Mouse (Mus musculus) kidney, adult 18-20 months (tissue): ENCODE measurements around the gene Zc3h15.
A peak's percentile ranks its signal among the peaks of the same experiment; 100 is the strongest.
"Not testable (repeated sequence)": the region's sequence is repeated elsewhere in the genome, so short reads cannot be mapped to it uniquely, and the experiment has no call there.

Source experiments
- DNase-seq: peaks from one replicate; pipeline ENCODE4 v3.0.0; 2021

The Zc3h15 gene

DNA sequence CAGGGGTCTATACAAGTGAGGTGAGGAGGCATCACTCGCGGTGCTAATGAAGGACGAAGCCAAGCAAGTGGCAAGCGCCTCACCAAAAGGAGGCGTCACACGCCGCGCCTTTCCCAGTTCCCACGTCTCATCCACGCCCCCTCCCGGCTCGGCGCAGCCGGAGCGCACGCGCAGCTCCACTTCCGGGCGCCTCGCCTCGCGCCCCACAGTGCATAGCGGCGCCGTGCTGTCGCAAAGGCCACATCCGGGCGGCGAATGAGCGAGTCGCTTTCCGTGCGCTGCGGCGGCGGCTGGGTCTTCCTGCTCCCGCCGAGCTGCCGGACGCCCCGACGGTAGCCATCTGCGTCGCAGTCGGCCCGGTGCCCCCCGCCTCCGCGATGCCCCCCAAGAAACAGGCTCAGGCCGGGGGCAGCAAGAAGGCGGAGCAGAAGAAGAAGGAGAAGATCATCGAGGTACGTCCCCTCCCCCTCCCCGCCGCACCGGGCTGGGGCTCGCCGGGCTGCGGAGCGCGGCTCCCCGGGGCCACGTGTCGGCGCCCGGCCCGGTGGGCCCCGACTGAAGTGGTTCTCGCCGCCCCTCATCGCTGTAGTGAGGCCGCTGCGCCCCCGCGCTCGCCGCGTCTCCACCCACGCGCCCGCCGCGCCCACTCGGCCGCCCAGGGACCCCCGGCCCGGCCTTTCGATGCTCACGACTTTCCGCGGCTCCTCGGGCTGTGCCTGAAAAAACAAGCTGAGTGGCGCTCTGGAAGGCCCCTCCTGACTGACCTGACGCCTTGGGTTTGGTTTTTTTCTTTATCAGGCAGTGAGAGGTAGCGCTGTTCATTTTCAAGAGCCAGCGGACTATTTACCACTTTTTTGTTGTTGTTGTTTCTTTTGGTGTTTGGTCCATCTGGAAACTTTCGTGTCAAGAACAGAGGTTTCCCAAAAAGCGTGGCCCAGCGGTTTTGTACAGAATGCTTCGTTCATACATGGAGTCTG, at the start of gene Zc3h15:
TSS of gene Zc3h15 (plus strand) at position 160 of the 977 bp plus-strand sequence.
- DNase-seq: peak; percentile 93

DNA sequence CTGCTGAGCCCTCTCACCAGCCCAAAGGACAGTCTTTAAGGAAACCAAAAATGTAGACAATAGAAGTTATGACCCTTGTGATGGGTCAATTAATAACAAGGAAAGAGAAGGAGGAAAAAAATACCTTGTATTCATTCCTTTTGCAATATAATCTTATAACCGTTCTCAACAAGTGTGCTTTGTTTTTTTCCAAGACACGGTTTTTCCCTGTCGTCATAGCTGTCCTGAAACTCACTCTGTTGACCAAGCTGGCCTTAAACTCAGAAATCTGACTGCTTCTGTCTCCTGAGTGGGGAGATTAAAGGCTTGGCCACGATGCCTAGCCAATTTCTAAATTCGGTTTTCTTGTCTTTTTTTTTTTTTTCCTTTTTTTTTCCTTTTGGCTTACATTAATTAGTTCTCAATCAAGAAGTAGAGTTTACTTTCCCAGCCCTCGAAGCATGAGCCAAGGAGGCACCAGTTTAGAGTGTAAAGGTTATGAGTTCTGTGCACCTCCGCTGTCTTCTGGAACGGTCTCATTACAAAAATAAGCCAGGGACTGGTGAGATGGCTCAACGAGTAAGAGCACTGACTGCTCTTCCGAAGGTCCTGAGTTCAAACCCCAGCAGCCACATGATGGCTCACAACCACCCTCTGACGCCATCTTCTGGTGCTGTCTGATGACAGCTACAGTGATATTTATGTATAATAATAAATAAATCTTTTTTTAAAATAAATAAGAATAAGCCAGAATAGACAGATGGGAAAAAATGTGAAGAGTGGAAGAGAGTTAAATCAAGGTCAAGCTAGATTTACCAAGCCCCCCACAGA, 23.5 kb upstream of the Zc3h15 start:
- no peak for DNase-seq

DNA sequence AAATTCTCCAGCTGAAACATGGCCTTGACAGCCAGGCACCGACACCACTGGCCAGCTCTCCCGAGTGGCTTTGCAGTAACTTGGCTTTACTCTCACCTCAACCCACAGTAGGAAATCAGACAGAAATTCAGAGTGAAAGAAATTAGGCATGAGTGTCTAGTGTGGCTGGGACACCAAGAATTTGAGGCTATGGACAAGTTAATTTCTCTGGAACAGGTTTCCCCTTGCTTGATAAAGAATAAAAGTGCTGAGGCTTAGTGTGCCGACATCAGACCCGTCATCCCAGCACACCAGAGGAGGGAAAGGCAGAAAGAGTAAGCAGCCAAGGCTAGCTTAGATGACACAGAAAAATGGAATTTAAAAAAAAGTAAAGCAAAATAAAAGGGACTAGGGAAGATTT, 22.7 kb upstream of the Zc3h15 start:
- no peak for DNase-seq

DNA sequence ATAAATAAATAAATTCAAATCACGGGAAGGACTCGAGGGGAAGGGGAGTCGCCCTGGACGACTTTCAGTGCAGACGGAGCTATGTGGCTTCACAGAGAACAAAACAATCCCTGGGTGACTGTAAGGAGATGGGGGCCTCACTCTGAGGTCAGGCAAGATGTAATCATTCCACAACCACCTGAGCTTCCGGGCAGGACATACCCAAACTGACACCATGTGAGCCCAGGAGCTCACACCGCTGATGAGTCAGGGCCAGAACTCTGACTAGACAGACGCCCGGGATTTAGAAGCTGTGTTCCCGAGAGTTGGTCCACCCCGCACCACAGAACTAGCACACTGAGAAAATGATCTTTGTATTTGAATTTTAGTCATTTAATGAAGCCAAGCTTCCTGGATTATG, 21.4 kb upstream of the Zc3h15 start:
- DNase-seq: no peak

DNA sequence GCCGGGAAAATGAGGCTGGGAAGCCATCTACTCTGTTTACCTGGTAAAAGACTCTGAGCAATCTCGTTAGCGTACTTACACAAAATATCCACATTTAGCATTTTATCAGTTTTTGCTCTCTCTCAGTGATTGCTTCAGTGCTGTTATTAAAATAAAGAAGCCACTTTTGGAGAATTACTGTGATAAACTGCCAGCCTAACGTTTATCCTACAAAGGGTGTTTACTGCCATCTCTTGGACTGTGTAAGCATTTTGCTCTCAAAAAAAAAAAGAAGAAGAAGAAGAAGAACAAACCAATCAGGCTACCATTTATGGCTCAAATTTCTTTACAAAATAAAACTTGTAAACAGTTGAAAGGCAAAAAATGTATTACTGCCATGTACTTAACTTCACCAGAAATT, 20.2 kb upstream of the Zc3h15 start:
- DNase-seq: no peak

DNA sequence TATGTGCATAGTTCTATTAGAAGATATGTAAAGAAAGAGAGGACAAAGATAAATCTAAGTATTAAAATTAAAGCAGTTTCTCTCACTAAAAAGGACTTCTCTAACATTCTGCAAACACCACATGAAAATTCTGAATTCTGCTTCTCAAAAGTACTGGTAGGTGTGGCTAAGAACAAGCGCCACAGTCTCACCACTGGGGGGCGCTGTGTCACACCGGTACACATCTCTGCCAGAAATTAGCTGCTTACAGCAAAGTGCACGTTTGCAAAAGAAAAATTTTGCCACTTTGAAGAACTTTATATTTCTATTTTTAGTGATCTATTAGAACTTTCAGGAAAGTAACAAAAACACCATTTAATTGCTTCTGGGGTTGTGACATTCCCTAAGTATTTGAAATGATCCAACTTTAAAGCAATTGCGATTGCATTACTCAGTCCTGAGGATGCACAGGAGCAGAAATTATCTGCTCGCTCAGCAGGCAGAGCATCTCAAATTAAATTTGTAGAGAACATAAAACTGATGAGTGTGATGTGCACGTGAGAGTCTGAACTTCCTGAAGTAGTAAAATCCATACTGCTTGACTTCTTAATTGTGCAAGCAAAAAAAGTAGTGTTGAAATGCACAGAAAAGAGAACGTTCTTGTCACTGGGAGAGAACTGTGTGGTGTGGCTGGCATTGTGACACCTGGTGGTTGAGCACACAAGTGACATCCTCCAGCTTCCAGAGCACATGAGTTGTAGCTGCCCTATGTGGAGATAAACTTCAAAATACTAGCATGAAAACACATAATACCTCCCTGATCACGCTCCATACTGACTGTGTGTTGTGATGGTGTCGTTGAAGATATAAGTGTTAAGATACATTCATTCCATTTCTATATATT, 18.8 kb upstream of the Zc3h15 start:
- DNase-seq: peak; percentile 69

DNA sequence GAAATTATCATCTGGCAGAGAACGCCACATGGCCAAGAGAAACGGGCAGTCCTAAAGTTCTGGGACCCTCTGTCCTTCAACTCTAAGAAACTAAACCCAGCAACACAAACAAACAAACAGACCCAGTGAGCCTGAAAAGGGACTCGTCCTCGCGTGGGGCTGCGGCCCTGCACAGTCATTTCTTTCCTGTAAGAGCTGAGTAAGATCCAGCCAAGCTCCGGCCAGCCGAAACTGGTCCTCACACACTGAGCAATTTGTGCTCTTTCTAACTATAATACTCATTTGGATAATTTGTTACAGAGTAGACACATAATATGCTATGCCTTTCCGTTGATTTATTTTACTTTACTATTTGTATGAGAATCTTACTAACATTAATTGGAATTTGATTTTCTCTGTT, 17.4 kb upstream of the Zc3h15 start:
- DNase-seq: no peak

DNA sequence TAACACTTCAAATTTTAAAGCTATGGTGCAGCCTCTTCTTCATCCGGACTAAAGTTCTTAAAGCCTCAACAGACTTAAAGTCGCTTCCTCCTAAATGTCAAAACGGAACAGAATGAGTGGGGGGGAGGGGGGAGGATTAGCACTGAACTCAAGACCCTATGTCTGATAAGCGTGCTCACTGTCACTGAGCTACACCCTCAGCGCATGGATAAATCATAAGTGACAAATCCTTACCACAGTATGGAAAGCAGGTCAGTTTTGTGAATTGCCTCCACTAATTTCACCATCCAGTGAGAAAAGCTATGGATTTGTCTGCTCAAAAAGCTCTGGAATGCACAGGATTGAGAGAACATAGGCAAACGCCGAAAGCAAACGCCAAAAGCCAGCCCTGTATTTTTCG, 16.7 kb upstream of the Zc3h15 start:
- no peak for DNase-seq

DNA sequence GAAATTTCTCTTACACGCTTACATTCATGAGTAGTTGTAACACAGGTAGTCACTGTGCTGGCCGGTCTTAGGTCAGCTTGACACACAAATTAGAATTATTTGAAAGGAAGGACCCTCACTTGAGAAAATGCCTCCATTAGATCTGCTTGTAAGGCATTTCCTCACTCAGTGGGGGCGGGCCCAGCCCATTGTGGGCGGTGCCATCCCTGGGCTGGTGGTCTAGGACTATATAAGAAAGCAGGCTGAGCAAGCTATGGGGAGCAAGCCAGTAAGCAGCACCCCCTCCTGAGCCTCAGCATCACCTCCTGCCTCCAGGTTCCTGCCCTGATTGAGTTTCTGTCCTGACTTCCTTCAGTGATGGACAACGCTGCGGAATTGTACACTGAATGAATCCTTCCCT, 16.3 kb upstream of the Zc3h15 start:
- DNase-seq: no peak

DNA sequence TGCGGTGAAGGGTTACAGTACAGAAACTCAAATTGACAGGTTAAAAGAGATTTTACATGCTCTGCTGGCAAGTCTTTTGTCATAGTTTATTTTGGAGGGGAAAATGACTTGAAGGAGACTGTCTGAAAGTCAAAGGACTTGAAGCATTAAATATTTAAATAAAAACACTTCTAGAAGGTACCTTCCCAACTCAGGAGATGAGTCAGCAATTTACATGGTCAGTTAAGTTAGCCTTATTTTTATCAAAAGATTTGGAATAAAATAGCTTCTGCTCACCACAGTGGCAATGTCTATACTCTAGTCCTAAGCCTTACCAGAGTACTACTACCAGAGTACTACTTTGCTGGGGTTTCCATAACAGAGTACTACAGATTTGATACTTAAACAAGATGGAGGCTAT, 2.2 kb upstream of the Zc3h15 start:
- DNase-seq: no peak

DNA sequence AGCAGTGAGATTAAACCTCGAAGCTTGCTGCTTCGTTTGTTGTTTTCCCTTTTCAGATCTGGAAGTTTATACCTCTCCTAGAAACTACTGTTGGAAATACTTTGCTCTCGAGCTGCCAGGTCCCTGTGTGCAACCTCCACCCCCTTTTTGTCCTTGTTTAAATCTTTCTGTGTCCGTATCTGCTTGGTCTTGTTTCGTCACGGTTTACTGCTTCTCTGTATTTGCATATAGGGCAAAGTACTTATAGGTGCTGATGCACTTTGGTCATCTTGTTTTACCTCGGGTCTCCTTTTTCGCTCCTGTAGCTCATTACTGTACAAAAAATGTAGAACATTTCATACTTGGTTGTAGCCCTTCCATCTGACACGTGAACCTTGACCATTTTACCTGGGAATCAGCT, 4.7 kb downstream of the Zc3h15 start:
- DNase-seq: no peak

DNA sequence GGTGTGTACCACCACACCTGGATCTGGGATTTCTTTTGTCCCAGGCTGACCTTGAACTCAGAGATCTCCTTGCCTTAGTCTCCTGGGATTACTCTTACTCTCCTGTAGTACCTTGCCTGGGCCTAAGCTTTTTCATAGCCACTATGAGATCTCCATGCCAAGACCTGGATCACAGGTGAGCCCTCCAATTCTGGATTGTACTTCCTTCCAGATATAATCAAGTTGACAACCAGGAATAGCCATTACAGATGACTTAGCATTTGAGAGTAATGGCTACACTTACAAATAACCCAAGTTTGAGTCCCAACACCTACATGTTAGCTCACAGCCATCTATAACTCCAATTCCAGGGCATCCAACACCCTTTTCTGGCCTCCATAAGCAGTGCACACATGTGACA, 8.4 kb downstream of the Zc3h15 start:
- no peak for DNase-seq

DNA sequence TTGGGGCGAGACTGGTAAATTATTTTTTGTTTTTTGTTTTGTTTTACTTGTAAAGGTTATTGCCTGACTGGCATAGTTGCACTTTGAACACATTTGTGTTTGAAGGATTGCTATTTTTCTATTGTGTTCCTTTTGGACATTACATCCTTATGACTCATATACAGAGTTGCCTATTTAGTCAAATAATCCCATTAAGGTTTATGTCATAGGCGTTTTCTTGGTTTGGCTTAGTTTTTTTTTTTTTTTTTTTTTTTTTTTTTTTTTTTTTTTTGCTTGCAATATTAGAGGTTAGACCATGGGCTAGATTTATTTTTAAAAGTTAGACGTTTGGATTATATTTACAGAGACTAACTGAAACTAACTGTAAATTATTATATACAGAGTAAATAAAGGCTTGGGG, 15.0 kb downstream of the Zc3h15 start:
- DNase-seq: no peak

DNA sequence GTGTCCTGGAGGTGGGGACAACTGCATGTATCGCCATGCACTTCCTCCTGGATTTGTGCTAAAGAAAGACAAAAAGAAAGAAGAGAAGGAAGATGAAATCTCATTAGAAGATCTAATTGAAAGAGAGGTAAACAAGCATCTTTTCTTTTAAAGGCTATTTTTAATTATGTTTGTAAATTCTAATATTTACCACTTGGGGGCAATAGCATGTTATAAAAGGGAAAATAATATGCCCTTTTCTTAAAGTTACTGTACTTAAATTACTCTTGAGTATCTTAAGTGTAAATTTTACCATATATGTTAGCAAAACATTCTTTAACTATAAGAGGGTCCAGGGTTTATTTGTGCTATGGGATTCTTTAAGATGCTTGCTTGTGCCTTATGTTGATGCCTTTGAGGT, 15.9 kb downstream of the Zc3h15 start:
- DNase-seq: no peak

DNA sequence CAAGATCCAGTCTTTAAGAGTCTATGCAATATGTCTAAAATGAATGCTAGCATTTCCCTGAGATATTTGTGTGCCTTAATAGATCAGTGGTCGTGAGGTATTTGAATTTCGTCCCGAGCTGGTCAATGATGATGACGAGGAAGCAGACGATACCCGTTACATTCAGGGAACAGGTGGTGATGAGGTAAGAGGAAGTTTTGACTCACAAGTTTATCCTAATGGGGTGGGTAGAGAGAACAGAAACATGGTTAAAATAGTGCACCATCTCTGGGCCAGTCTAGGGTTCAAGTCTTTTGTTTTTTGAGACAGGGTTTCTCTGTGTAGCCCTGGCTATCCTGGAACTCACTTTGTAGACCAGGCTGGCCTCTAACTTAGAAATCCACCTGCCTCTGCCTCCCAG, 17.1 kb downstream of the Zc3h15 start:
- no peak for DNase-seq

DNA sequence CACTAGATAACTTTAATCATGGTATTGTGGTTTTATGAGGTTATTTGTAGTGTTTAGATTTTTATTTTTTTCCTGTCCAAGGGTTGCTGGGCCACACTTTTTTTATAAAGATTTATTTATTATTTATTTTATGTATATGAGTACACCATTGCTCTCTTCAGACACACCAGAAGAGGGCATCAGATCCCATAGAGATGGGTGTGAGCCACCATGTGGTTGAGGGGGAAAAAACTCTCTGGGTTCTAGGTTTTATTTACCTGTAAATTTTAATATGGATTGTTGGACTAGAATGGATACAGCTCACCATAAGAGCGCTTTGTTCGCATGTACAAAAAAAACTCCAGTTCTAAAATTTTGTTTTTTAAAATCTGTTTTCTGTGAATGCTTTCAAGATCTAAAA, 20.8 kb downstream of the Zc3h15 start:
- not testable (repeated sequence) for DNase-seq

DNA sequence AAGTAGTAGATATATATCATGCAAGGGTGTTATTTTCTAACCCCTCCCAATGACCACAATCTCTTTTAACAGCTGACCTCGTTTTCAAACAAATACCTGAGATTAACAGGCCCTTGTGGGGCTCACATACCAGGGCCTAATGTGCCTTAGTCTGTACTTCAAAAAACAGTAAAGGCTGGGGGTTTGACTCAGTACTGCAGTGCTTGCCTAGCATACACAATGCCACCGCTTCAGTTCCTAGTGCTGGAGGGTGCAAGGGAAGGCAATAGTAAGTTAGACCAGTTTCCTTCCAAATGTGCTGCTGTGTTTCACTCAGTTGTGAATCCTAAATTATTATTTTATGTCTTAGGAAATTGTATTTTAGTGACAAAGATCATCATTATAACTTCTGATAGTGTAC, 23.2 kb downstream of the Zc3h15 start:
- DNase-seq: no peak

DNA sequence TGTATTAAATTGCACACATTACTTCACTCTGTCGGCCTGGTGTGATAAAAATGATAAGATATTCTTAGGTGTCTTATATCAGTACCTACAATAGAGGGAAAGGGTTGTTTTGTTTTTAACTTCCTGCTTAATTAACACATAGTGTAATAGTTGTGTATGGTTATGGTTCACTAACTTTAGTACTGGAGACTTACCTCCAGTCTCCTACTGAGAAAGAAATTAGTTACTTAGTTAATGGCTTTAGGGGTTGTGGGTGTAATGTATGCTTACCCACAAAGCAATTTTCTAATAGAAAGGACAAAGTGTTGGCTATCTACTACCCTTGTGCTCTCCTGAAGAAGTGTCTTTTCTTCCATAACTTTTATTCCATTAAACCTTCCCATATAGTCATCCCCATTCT, 23.8 kb downstream of the Zc3h15 start:
- no peak for DNase-seq

DNA sequence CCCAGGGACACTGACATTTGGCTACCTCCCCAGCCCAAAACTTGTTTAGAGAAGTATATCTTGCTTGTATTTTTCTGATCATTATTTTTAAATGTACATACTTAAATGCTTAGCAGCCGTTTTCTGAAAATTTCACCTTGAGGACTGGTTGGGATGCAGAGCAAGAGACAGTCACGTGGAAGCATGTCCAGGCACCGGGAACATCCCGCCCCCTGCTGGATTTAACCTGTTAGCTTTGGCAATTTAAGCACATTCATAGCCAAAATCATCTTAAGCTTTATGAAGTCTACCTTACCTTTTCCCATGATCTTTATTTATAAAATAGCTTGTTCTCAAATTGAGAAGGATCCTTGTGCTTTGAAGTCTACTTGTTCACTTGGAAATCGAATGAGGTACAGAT, 25.8 kb downstream of the Zc3h15 start:
- no peak for DNase-seq

DNA sequence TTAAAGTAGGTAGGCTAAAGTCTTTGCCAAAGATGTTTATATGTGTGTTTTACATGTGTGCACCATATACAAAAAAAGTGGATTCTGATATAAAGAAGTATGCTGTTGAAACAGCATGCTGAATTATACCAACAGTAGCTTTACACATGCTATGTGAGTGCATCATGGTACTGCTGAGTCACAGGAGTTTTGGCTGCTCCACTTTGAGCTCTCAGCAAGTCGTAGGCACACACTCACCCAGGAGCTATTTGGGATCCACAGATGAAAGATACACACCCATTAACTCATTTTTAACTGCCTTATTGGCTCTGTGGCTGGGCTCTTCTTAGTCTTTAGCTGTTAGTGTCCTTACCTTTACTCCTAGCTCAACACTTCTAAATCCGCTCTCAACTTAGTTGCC, 27.6 kb downstream of the Zc3h15 start:
- no peak for DNase-seq

DNA sequence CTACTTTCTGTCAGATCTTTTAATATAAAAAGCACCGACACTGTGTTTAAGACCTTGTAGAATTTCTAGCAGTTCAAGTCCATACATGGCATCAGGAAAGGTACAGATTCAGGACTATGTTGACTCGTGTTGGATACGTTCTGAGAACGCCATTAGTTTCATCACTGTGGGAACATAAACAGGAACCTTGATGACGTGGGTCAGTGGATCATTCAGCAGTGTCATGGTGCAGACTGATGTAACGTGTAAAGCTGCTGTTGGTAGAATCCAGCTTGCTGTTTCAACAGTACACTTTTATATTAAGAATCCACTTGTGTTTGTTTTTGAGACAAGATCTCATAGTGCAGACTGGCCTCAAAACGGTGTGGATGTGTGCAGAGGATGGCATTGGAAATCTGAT, 28.8 kb downstream of the Zc3h15 start:
- DNase-seq: no peak

DNA sequence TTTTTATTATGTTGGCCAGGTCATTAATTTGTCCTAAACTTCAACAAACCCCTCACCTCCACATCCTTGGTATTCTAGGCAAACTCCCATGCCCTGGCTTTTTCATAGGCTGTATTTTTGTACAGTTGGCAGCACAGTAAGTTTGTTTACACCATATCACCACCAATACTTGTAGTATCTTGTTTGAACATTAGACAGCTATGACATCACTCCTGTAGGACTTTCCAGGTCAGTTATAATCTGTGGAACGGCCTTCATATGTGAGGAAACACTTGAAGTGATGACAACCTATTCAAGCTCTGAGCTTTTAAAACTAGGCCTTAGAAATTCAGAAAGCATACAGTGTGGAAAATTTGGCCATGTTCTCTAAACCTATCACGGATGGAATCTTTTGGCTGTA, 29.6 kb downstream of the Zc3h15 start:
- DNase-seq: no peak

DNA sequence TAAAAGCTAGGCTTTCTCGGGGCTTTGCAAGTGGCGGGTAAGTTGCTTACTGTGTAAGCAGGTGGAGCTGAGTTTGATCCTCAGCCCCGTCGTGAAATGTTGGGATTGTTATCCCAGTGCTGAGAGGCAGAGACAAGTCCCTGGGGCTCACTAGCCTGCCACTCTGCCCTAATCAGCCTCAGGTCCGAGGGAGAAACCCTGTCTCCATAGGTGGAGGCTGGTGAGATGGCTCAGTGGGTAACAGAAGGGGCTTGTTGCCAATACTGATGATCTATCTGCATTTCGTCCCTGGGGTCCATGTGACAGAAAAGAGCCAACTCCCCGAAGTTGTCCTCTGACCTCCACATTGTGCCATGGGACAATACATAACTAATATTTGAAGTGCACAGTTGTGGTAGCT, 30.2 kb downstream of the Zc3h15 start:
- DNase-seq: no peak
